Mouse (Mus musculus): ENCODE data around the gene Nme7.

DNA sequence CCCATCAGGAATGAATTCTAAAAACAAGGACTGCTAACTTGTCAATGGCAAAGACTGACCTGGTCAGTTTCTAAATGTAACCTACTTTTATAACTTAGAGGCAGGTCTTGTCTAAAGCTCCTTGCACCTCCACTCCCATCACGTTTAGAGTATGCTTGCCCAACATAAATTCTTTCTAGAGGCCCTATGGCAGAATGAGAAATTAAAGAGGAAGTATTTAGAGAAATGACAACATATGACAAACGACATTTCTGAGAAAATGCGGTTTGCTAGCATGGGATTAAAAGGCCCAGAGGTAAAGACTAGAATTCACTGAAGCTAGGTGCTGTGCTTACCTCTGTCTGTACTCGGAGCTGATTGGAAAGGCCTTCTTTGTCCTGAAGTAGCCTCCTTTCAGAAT, 2.0 kb upstream of the Nme7 start:
- TF ChIP-seq TAL1 (IDR thresholded peaks at IDR 0.05; ENCODE audit: low read length), result no peak
- no peak for TF ChIP-seq GATA1 (IDR thresholded peaks at IDR 0.05; ENCODE audit: low read length)
